Mouse (Mus musculus) bone marrow macrophage, adult 2 months (primary cell): Measurements from ENCODE around the gene Suco.

Experiments
- CTCF ChIP-seq: IDR thresholded peaks from 2 replicates; pipeline ENCODE4 v1.5.1; 2012; ENCODE audit warnings: low read depth, mild to moderate bottlenecking, low read length, moderate library complexity
- POLR2A ChIP-seq: IDR thresholded peaks from 2 replicates; pipeline ENCODE4 v1.6.1; 2012; ENCODE audit warnings: mild to moderate bottlenecking, low read depth, low read length, borderline replicate concordance

GRCm38 (mm10) chr1:161924321-161924720, 47.8 kb upstream of the Suco start:
- TF ChIP-seq CTCF (no peak), POLR2A (no peak)
